Mouse (Mus musculus): ENCODE data around the gene Rab21. TPM values are rescaled to one million over a fixed set of nuclear protein-coding genes. Genes with fewer than 3 reads are reported as not detected.

The Rab21 gene
- polyA plus RNA-seq, 1 experiment, result 2.6 TPM

DNA sequence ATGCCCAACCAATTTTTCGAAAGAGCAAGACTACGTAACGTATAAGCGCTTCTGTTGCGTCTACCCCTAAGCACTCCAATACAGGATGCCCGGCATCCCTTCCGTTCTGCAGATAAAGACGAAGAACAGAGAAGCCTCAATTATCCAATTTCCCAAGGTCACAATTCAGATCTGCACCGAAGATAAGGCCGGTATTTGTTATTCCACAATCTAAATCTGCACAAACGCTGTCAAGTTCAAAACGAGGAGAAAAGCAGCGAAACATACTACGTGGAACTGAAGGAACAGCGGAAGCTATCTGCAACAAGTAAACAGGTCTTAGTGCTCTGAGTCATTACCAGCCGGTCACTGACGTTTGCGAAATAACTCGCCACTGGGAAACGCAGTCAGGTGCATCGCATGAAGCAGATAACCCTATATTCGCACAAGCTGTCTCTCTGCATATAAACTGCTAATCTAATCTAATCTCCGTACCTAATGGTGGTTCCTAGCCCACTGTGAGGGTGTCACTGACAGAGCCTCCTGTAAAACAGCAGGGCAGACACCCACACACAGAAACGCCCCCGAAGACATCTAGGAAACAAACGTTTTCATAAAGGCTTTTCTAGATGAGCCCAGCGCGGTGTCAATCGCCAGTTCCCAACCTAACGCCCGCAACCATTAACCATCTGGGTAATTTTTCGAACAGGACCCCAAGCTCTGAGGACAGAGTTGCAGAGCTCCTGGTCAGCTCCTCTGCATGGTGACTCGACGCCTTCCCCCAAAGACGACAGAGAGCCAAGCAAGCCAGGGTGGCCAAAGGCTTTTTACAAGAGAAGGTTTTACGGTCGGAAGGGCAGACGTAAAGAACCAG is 64.9 kb downstream of the Rab21 start:
- Histone ChIP-seq H3K4me3 (replicated peaks) (peak overlapping the region; percentile 89), H3K36me3 (ENCODE audit: control insufficient read depth) (no peaks in the 10 kb centered on the region; the same call in none of the 2 replicates), H3K27me3 (ENCODE audit: control insufficient read depth) (no peaks in the 10 kb centered on the region; the same call in 1 of the 2 replicates), H3K4me1 (ENCODE audit: control insufficient read depth) (peaks cover 62% of the 10 kb centered on the region), H3K9me3 (ENCODE audit: control insufficient read depth, low read length) (no peaks in the 10 kb centered on the region)
- TF ChIP-seq GATA1 (IDR thresholded peaks at IDR 0.05; ENCODE audit: low read length) (peak; percentile 92), TAL1 (IDR thresholded peaks at IDR 0.05; ENCODE audit: low read length) (no peak)

DNA sequence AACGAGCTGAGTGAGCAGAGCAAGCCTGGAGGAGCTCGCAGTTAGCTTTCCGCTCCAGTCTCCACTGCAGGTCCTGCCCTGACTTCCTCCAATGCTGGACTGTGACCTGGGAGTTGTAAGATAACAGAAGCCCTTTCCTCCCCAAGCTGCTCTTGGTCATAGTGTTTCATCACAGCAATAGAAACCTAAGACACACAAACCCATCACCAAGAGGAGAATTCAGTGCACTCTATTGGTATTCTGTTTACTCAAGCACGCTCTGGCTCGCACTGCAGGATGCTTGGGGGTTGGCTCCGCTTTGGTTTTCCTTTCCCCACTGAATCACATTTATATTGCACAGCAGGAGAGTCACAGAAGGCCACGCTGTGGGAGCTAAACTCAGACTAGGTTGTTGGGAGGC is 67.4 kb downstream of the Rab21 start:
- no peaks in the 10 kb centered on the region for H3K9me3 ChIP-seq (ENCODE audit: control insufficient read depth, low read length)
- H3K4me1 ChIP-seq (ENCODE audit: control insufficient read depth), result peaks cover 73% of the 10 kb centered on the region
- no peaks in the 10 kb centered on the region; the same call in none of the 2 replicates for H3K36me3 ChIP-seq (ENCODE audit: control insufficient read depth)
- TF ChIP-seq GATA1 (IDR thresholded peaks at IDR 0.05; ENCODE audit: low read length) (no peak), TAL1 (IDR thresholded peaks at IDR 0.05; ENCODE audit: low read length) (no peak)
- H3K27me3 ChIP-seq (ENCODE audit: control insufficient read depth), result no peaks in the 10 kb centered on the region
- H3K4me3 ChIP-seq (replicated peaks), result peak overlapping the region; percentile 37

DNA sequence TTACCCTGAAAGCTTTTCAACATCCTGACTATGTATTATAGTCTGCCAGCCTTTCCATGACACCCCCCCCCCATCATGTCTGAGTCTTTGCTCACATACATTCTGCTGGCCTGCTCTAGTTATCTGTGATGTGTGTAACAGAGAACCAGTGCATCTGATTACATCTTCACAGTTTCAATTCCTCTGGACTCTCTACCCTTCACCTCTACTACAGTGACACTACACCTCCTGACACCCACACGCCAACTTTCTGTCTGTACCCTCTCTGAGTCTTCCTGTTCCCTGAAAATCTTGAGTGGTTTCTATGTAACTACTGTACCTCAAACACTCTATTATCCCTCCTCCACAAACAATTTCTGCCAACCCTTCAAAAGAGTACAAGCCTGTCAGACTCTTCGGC is 69.9 kb downstream of the Rab21 start:
- Histone ChIP-seq H3K36me3 (ENCODE audit: control insufficient read depth) (peaks cover 10% of the 10 kb centered on the region), H3K4me1 (ENCODE audit: control insufficient read depth) (peaks cover 70% of the 10 kb centered on the region), H3K9me3 (ENCODE audit: control insufficient read depth, low read length) (no peaks in the 10 kb centered on the region), H3K4me3 (replicated peaks) (no peak overlapping the region), H3K27me3 (ENCODE audit: control insufficient read depth) (no peaks in the 10 kb centered on the region)
- no peak for TF ChIP-seq TAL1 (IDR thresholded peaks at IDR 0.05; ENCODE audit: low read length)
- TF ChIP-seq GATA1 (IDR thresholded peaks at IDR 0.05; ENCODE audit: low read length), result no peak

DNA sequence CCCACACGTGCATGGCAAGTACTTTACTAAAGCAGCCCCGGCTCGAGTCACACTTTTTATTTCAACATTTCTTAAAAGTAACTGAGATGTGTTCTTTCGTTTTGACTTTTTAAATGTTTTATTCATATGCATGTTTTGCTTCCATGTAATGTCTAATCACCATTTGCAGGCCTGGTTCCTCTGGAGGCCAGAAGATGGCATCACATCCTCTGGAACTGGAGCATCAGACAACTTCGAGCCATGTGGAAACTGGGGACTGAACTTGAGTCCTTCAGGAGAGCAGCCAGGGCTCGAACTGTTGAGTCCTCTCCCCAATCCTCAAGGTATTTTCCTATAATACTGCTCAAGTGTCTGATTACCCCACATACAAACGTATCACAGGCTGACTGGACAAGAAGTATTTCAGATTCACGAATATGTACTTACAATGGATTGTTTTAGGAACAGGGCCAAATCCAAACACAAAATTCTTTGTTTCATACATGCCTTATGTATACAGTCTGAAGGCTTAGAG is 74.3 kb downstream of the Rab21 start:
- Histone ChIP-seq H3K4me3 (replicated peaks) (no peak overlapping the region), H3K9me3 (ENCODE audit: control insufficient read depth, low read length) (no peaks in the 10 kb centered on the region), H3K27me3 (ENCODE audit: control insufficient read depth) (no peaks in the 10 kb centered on the region), H3K36me3 (ENCODE audit: control insufficient read depth) (peaks cover 46% of the 10 kb centered on the region), H3K4me1 (ENCODE audit: control insufficient read depth) (peaks cover 42% of the 10 kb centered on the region)
- TF ChIP-seq TAL1 (IDR thresholded peaks at IDR 0.05; ENCODE audit: low read length) (no peak), GATA1 (IDR thresholded peaks at IDR 0.05; ENCODE audit: low read length) (no peak)

DNA sequence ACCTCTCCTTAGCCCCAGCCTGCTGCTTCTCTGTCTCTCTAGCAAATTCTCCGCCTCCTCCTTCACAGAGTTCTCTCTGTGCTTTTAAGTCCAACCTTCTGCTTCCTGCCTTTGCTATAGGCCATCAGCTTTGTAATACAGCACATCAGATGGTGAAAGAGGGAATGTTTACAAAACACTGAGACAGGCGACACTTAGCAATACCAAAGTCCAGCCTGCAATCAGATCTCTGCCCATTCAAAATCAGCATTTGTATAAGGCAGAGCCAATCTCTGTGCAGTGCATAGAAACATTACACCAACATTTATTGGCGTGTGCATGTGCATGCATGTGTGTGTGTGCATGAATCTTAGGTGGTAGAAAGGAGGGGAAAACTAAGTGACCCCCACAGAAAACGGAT is 77.5 kb downstream of the Rab21 start:
- Histone ChIP-seq H3K27me3 (ENCODE audit: control insufficient read depth) (no peaks in the 10 kb centered on the region), H3K9me3 (ENCODE audit: control insufficient read depth, low read length) (no peaks in the 10 kb centered on the region), H3K36me3 (ENCODE audit: control insufficient read depth) (peaks cover 71% of the 10 kb centered on the region), H3K4me3 (replicated peaks) (no peak overlapping the region), H3K4me1 (ENCODE audit: control insufficient read depth) (peaks cover 19% of the 10 kb centered on the region)
- no peak for TF ChIP-seq TAL1 (IDR thresholded peaks at IDR 0.05; ENCODE audit: low read length)
- no peak for TF ChIP-seq GATA1 (IDR thresholded peaks at IDR 0.05; ENCODE audit: low read length)

Other genes with a start within 250 kb of the Rab21 start
- not detected in 2 replicates for gene Tph2, start 130.6 kb downstream of the Rab21 start, polyA plus RNA-seq (2012)
- 0.24 and 0.50 TPM in 2 replicates for gene Tbc1d15, start 64.1 kb downstream of the Rab21 start, polyA plus RNA-seq (2012)
- 0.15 and 0.22 TPM in 2 replicates for gene Tmem19, start 46.9 kb upstream of the Rab21 start, polyA plus RNA-seq (2012)
- gene Thap2, start 68.8 kb upstream of the Rab21 start, polyA plus RNA-seq (2012), result 1.1 and 1.3 TPM in 2 replicates
- 0.19 and 0.37 TPM in 2 replicates for gene Zfc3h1, start 69.4 kb upstream of the Rab21 start, polyA plus RNA-seq (2012)

Measured in erythroblast, embryonic 14.5 days (primary cell).